Mouse (Mus musculus): ENCODE measurements around the gene Arid1b. TPM values are rescaled to one million over a fixed set of nuclear protein-coding genes. Genes with fewer than 3 reads are reported as not detected.

Arid1b gene
- total RNA-seq, 2 experiments from 2014 or later = 5.0 to 8.1 TPM

DNA sequence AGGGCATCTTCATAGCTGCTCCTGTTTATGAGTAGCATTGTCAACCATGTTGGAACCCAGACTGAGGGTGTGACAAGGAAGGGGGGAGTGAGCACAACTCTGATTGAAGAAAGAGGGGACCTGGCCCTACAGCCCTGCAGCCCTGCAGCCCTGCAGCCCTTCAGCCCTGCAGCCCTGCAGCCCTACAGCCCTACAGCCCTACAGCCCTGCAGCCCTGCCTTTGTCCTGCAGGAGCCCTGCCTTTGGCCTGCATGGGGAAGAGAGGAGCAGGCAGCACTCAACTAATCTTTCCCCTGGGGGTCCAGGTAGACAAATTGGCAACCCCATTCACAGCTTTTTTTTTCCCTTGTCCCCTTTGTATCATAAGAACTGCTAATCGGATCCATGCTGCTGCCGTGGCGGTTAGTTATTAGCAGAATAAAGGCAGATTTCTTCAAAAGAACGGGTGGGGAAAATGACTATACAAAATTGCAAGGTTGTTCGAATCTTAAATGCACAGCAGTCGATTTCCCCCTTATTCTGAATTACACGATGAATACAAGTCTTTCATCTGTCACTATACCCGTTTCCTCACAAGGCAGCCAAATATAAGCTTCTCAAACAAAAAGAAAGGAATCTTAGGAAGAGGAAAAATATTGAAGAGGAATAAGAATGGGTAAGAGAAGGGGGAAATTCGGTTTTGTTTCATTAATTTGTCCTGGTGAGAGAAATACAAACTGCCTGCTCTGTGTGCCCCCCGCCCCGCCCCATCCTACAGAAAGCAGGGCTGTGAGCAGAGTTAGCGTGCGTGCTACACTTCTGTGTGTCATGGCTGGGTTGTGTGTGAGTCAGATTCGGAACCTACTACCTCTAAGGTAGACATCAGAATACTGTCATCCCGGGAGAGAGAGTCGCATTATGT, 260.8 kb downstream of the Arid1b start:
- ATAC-seq (replicated peaks; ENCODE audit: low FRiP score, poor library complexity, severe bottlenecking) = no peak

DNA sequence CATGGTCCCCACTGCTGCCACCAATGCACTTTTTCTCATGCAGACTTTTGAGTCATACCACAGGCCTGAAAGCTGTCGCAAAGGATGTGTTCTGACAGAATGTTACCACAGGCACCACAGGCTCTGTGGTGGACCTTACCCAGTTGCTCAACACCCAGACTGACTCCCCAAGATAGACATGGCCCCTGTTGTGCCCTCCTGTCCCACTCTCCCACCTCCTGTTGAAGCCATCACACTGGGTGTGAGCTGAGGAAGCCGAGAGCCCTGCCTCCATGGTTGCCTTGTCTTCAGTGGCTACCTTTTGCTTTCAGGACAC, 261.4 kb downstream of the Arid1b start:
- ATAC-seq (replicated peaks; ENCODE audit: low FRiP score, poor library complexity, severe bottlenecking) = no peak

DNA sequence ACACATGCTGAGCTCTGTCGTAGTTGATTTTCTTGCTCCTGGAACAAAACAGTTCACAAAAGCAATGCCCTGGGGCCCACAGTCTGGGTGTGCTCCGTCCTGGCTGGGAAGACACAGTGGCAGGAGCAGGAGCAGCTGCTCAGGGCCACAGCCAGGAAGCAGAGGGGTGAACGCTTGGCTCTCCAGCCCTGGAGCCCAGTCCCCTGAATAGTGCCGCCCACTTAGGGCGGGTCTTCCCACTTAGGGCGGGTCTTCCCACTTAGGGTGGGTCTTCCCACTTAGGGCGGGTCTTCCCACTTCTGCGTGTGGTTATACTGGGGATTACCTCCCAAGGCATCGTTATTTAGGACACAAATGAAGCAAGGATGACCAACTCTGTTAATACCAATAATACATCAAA, 264.8 kb downstream of the Arid1b start:
- no peak for ATAC-seq (replicated peaks; ENCODE audit: low FRiP score, poor library complexity, severe bottlenecking)

DNA sequence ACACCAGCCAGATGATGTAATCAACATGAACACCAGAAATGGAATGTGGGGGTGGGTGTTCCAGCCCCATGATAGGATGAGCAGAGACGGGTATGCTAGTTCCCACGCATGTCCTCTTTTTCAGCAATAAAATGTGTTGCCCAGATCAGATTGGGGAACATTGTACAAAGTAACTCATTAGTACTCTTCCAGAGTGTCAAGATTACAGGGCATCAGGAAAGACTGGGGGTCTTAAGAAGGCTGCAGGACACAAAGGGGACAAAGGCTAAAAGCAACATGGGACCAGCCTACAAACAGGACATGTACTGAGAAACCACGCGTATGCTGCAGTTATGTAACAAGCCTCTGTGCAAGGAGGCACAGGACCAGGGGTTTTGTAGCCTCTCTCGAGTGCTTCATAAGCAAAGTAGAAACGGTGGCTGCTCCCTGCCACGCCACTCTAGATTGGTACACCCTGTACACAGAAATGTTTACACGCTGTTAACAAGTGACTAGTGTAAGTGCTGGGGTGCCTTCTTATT, 267.1 kb downstream of the Arid1b start:
- ATAC-seq (replicated peaks; ENCODE audit: low FRiP score, poor library complexity, severe bottlenecking) = no peak

DNA sequence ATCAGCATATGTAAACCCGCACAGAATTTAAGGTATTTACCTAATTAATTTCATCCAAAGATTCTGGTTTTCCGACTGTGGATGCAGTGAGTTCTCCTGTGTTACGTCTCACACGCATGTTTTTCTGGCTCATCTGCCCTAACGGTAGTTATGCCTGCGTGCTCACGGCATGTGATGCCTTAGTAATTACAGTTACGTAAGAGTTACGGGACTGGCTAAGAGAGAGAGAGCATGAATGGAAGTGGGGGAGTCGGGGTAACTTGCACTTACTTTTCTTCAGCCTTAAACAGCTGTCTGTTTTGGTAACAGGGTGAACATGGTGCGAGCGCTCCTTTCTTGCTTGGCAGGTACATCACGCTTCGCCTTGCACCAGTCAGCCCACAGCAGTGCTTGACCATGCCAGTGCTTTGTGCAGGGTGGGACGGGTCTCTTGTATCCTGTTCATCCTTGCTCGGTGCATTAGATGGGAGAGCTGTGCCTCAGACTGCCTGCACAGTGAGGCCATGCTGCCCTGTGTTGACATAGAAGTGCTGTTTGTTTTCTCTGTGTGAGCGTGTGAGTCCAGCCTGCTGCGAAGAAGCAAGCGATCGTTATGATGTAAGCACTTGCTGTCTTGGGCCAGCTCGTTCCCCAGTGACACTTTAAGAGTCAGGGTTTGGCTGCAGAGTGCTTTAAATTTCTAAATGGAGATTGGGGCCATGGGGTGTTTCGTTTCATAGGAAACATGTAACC, 267.9 kb downstream of the Arid1b start:
- no peak for ATAC-seq (replicated peaks; ENCODE audit: low FRiP score, poor library complexity, severe bottlenecking)

DNA sequence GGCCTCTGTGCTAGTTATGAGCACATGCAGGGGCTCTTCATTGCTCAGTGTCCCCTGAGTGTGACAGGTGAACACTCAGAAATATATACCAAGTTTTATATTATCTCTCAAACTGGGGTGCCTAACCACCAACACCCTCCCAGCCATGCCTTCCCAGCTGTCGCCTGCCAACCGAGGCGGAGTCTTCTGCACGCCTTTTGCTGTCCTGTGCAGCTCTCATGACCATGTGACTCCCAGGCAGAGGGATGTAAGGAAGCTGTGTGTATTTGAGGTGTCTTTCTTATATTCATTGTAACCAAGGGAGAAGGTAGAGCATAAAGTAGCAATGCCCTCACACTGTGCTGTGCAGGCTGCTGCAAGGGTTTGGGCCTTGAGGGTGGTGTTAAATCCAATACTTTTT, 268.7 kb downstream of the Arid1b start:
- ATAC-seq (replicated peaks; ENCODE audit: low FRiP score, poor library complexity, severe bottlenecking) = no peak

DNA sequence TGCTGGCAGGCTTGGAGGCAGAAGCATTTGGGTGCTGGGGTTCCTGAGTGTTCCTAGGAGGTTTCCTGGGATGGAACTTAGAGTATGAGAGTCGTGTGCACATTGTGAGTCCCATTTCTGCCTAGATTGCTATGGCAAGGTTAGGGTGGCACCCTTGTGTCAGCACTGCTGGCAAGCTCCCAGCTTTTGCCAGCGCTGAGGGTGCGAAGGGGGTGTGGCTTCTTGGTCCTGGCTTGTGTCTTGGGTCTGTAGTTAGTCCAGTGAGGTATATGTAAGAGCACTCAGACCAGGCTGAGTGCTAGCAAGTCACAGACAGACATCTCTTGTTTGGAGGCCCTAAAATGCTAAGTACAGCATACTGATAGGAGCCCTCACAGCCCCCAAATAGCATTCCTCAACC, 270.7 kb downstream of the Arid1b start:
- ATAC-seq (replicated peaks; ENCODE audit: low FRiP score, poor library complexity, severe bottlenecking) = no peak

DNA sequence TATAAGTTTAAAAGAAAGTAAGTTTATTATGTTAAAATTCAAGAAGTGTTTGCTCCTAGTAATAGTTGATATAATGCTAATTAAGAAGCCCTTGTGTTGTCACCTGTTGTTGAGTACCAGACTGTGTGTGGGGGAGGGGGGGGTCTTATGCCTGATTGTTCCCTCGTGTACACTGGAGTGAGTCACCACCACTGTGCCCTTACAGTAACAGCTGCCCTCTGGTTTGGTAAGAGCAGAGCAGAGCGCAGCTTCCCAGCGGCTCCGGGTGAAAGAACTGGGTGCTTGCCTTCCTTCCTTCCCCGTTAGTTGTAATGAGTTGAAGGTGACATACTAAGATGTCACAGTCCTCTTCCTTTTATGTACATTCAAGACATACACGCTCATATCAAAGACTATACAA, 271.5 kb downstream of the Arid1b start:
- no peak for ATAC-seq (replicated peaks; ENCODE audit: low FRiP score, poor library complexity, severe bottlenecking)

DNA sequence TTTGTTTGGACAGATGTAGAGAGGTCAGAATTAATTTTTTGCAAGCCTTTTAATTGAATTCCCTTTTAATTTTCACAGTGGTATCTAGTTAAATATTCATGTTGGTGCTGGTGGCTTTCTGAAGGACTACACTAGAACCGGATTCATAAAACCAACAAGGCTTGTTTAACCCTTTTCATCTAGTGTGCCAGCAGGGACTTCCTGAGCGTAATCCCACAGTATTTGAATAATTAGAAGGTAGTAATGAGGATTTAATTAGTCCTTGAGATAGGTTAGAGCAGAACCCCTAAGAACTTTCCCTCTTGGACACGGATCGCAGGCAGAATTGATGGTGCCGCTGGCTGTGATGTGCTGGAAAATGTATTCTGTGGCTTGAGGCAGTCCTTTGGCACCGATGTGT, 273.6 kb downstream of the Arid1b start:
- no peak for ATAC-seq (replicated peaks; ENCODE audit: low FRiP score, poor library complexity, severe bottlenecking)

DNA sequence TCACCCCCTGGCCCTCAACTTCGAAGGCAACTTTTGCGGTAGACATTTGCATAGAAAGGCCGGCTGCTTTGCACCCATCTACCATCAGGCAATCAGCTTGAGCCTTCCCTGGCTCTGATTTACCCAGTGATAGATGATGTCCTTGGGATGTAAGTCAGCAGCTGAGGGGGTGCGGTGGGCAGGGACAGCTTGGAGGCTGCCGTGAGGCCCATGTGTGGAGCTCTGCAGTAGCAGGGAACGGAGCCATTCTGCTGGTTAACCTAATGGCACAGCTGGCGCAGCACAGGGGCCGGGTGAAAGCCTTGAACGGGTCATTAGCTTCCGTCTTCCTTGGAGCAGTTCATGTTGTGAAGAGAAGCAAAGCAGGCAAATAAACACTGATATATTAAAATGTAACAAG, 275.2 kb downstream of the Arid1b start:
- no peak for ATAC-seq (replicated peaks; ENCODE audit: low FRiP score, poor library complexity, severe bottlenecking)

DNA sequence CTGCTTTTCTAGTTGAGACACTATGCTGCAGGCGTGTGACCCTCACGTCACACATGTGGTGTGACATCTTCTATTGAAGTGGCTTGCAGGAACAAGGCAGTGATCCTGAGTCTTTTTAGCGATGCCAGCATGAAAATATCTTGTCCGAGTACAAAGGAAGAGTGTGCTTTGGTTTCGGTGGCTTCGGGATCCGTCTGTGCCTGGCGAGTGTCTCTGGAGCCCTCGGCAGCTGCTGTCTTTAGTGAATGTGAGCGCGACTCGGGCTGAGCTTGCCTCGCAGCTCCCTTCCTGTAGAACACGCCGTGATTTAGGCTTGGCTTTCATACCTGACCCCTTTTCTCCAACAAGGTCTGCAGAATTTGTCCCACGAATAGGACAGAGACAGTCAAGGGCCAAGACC, 275.6 kb downstream of the Arid1b start:
- ATAC-seq (replicated peaks; ENCODE audit: low FRiP score, poor library complexity, severe bottlenecking) = no peak

DNA sequence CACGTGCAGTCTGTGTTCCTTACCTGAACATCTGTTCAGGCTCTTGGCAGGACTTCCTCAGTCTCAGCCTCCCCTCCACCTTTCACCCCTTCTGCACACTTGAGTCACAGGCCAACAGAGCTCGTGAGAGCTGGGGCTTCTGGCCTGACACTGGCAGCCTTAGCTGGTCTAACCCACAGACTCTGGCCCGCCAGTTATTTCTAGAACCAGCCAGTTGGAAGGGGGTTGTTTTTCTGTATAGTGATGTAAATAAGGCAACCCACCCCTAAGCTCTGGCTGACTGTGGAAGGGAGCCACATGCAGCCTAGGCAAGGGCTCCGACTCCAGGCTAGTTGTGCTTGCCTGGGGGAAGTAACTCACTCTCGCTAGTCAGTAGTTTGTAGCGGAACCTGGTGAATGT, 276.7 kb downstream of the Arid1b start:
- ATAC-seq (replicated peaks; ENCODE audit: low FRiP score, poor library complexity, severe bottlenecking) = no peak

DNA sequence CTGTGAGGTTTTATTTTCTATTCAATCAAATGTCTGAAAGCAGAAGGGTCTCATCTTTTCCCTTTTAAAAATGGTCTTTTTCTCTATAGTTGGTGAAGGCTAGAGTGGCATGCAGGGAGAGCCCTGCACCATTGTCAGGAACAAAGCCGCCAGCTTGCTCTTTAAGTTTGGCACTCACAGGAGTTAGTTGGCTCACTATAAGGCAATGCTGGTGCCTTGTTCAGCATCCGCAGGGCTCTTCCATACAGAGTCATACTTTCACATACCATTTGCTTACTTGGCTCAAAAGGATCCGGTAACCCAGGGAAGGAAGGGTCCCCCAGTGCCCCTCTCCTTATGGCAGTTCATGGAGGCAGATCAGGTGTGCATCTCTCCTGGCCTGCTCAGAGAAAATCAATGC, 279.0 kb downstream of the Arid1b start:
- ATAC-seq (replicated peaks; ENCODE audit: low FRiP score, poor library complexity, severe bottlenecking) = no peak

DNA sequence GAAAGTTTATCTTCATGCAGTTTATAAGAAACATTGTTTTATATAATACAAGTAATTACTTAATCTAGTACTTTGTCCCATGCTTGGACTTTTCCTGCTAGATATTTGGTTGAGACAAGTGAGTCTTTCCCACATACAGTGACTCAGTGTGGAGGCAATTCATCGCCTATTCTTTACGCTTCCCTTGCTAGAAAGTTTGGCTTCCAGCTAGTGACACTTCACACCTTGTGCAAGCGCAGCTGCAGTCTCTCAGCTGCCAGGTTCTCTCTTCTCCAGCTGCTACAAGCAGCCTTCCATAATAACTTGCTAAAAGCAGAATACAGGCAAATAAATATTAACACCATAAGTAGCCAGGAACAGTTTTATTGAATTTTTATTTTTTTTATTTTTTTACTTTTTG, 279.6 kb downstream of the Arid1b start:
- no peak for ATAC-seq (replicated peaks; ENCODE audit: low FRiP score, poor library complexity, severe bottlenecking)

DNA sequence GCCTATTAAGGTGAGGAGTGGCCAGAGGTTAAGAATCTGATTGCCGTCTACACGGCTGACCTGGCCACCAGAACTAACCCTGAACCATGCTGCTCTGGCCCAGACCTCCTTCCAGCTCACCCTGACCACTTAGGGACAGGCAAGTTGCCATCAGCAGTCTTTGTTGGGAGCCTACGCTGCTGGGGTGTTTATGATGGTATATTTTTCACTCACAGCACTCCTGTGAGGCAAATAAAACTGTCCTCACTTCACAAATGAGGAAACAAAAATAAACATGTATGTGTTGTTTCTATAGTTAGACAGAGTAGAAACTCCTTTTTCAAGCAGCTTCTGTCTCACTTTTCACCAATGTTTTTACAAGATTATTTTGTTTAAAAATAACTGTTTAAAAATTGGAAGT, 280.3 kb downstream of the Arid1b start:
- no peak for ATAC-seq (replicated peaks; ENCODE audit: low FRiP score, poor library complexity, severe bottlenecking)

DNA sequence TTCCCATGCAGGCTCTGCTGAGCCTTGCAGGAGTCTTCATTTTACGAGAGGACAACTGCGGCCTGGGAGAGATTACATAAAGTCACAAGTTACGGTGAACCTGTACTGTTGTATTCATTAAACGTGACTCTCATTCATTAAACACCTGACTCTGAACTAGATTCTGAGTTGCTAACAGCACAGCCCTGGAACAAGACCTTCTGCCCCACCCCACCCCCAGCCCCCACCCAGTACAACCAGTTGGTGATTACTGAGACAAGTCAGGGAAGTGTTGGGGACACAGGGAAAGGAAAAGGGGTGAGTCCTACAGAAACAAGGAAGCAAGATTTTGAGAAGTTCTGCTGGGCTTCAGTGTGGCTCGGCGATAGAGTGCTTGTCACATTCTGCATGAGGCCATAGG, 281.6 kb downstream of the Arid1b start:
- no peak for ATAC-seq (replicated peaks; ENCODE audit: low FRiP score, poor library complexity, severe bottlenecking)

DNA sequence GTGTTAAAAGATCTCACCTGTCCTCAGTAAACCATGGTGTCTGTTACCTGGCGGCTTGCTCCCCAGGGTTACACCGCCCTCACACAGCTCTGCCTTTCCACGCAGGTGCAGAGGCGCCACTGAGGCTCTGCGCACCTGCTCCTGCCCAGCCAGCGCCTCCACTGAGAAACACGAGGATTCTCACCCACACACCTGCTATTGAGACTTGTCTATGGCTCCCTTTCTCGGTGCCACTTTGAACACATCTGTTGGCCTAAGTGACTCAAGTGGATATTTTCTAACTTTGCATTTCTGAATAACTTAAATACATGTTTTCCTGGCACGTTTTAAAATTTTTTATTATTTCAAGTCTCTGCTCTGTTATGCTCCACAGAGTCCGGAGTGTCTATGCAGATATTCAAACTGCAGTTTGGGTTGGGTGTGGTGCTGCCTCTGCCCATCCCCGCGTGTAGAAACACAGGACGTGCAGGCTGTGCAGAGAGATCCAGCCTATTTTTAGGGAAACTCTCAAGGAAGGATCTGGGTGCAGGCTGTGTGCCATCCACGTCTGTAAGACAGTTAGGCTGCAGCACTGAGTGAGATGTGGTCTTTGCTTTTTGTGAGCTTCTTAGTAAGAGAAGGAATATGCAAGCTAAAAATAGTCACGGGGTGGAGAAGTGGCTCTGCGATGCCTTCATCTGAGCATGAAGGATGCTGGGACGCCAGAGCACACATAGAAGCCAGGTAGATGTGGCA, 283.2 kb downstream of the Arid1b start:
- no peak for ATAC-seq (replicated peaks; ENCODE audit: low FRiP score, poor library complexity, severe bottlenecking)

DNA sequence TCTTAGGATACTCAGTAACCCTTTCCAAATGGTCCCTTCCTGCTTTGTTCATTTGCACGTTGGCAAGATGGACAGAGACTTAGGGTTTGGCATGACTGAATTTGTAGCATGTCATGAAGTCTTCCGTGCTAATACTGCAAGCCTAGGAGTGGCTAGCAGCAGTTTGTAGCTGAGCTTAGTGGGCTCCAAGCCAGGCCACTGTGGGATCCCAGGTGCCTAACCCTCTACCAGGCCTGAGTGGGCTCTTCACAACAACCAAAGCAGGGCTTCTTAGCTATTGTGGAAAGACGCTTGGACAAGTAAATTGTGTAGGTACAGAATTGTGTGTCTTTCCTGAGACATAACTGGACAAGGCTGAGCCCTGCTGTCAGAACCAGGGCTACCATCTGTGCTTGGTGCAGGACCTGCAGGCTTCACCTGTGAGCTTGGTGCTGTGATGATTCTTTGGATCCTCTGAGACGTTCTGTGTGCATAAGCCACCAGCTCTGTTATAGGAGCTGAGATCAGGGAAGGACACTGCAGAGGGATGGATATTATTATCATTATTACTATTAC, 286.4 kb downstream of the Arid1b start:
- no peak for ATAC-seq (replicated peaks; ENCODE audit: low FRiP score, poor library complexity, severe bottlenecking)

DNA sequence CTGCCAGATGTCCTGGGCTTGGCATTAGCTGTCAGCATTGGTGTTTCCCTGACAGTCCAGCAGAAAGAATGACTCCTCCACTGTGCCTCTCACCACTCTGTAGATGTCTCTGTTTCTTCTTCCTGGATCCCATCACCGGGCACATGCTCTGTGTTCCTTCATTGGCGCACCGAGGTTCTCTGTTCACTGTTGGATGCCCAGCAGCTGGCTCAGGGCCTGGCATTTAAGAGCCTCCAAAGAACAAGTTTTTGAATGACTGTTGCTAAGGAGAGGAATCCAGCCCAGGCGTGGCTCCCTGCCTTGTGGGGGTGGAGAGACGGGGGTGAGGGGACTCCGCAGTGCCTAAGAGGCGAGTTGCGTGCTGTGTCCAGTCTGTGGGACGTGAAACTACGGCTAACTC, 290.7 kb downstream of the Arid1b start:
- no peak for ATAC-seq (replicated peaks; ENCODE audit: low FRiP score, poor library complexity, severe bottlenecking)

DNA sequence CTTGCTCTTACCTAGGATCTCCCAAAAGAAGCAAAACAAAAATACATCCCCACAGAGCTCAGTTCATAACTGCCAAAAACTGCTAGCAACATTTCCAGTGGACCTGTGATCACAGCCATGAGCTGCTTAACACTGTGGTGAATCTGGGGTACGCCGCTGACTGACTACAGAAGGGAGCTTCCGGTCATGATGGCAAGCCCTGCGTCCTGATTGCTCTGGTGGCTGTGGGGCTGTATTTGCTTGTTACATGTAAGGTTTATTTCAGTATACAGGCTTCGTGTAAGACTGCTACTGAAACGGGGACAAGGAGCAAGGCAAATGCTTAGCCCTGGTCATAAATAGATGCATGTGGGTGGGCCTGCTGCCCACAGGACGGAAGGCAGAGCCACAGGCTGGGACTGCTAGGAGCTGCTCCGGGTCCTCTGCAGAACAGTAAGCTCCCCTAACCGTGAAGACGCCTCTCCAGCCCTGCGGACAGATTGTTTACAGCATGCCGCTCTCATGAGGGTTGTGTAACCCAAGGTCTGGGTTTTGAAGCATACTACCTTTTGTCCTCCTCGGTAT, 291.8 kb downstream of the Arid1b start:
- ATAC-seq (replicated peaks; ENCODE audit: low FRiP score, poor library complexity, severe bottlenecking) = no peak
